Mouse (Mus musculus) thymus, postnatal 36 days (tissue): ENCODE measurements around the gene Plscr3.

Experiments used
- DNase-seq, 2 experiments: peaks; one replicate each; pipeline ENCODE4 v3.0.0; 2022; ENCODE audit warnings: mixed read lengths in 2 of 2

Plscr3 gene

GRCm38 (mm10) chr11:69867335-69867734 is 21.2 kb downstream of the Plscr3 start:
- no peak for DNase-seq

GRCm38 (mm10) chr11:69870289-69871069 is 24.3 kb downstream of the Plscr3 start:
- no peak for DNase-seq

- no peak for DNase-seq
Observed at GRCm38 (mm10) chr11:69871822-69872221, 25.6 kb downstream of the Plscr3 start.

- no peak for DNase-seq
Observed at GRCm38 (mm10) chr11:69872451-69872850, 26.3 kb downstream of the Plscr3 start.

GRCm38 (mm10) chr11:69876186-69876585 is 30.0 kb downstream of the Plscr3 start:
- DNase-seq = no peak

- DNase-seq = peak; percentile 91
Observed at GRCm38 (mm10) chr11:69876867-69877266, 30.7 kb downstream of the Plscr3 start.

GRCm38 (mm10) chr11:69877878-69878277 is 31.7 kb downstream of the Plscr3 start, which contains the start of gene Tmem95:
TSS of gene Tmem95 (minus strand) at chr11:69878018.
- no peak for DNase-seq

GRCm38 (mm10) chr11:69878399-69878798 is 32.2 kb downstream of the Plscr3 start:
- no peak for DNase-seq

GRCm38 (mm10) chr11:69878952-69879351 is 32.8 kb downstream of the Plscr3 start:
- DNase-seq = no peak

GRCm38 (mm10) chr11:69879711-69880110 is 33.5 kb downstream of the Plscr3 start:
- DNase-seq = no peak

- DNase-seq = peak; percentile 66 to 67
Observed at GRCm38 (mm10) chr11:69880506-69880852, 34.3 kb downstream of the Plscr3 start.

GRCm38 (mm10) chr11:69880853-69881603 is 34.9 kb downstream of the Plscr3 start, which contains the start of gene Kctd11:
TSS of gene Kctd11 (minus strand) at chr11:69881406.
- peak; percentile 65 to 79 for DNase-seq

- DNase-seq = no peak
Observed at GRCm38 (mm10) chr11:69881787-69882670, 35.9 kb downstream of the Plscr3 start.

GRCm38 (mm10) chr11:69883066-69883465 is 36.9 kb downstream of the Plscr3 start:
- peak; percentile 69 to 70 for DNase-seq

GRCm38 (mm10) chr11:69883527-69884151 is 37.5 kb downstream of the Plscr3 start:
- no peak for DNase-seq

- no peak for DNase-seq
Observed at GRCm38 (mm10) chr11:69884240-69884639, 38.1 kb downstream of the Plscr3 start.

- DNase-seq = no peak
Observed at GRCm38 (mm10) chr11:69884663-69885062, 38.5 kb downstream of the Plscr3 start.

- DNase-seq = no peak
Observed at GRCm38 (mm10) chr11:69886907-69887635, 40.9 kb downstream of the Plscr3 start.

- no peak for DNase-seq
Observed at GRCm38 (mm10) chr11:69891482-69891881, 45.3 kb downstream of the Plscr3 start.

- DNase-seq = peak; percentile 88 to 92
Observed at GRCm38 (mm10) chr11:69894671-69895070, 48.5 kb downstream of the Plscr3 start.

- DNase-seq = peak; percentile 76 to 82
Observed at GRCm38 (mm10) chr11:69895291-69895690, 49.1 kb downstream of the Plscr3 start, which contains the start of gene Acap1. TSS of gene Acap1 (minus strand) at chr11:69895539.

GRCm38 (mm10) chr11:69899870-69900269 is 53.7 kb downstream of the Plscr3 start:
- DNase-seq = no peak
